Mouse (Mus musculus) spleen, adult 2 months (tissue): ENCODE data around the gene Ptpro.

Experiments used
- CTCF ChIP-seq: fragments of 200-500 bp; IDR thresholded peaks from 2 replicates; pipeline ENCODE4 v1.5.1; 2011; ENCODE audit warnings: mild to moderate bottlenecking, inconsistent platforms; ENCODE audit not compliant: insufficient read depth, insufficient read length, insufficient replicate concordance; ENCODE audit errors: extremely low read depth
- POLR2A ChIP-seq: fragments of 200-500 bp; IDR thresholded peaks from 2 replicates; pipeline ENCODE4 v1.6.1; 2011; ENCODE audit warnings: low read depth, low read length, inconsistent platforms

GRCm38 (mm10) chr6:137425500-137426432 is 173.6 kb downstream of the Ptpro start:
- no peak for TF ChIP-seq POLR2A
- no peak for TF ChIP-seq CTCF
